Mouse (Mus musculus): ENCODE measurements at regions not wholly inside any gene's neighbourhood (a gene's known extent, or its start where the extent isn't known, plus 50 kb on each side); places are given as distances from the start of the nearest gene placed in this dataset.
A peak's percentile ranks its signal among the peaks of the same experiment; 100 is the strongest.

GRCm38 (mm10) chr10:96860366-96860765 lies 243.6 kb downstream of the Btg1 start:
- DNase-seq (ENCODE audit: low read depth, low spot score) = no peak

- DNase-seq (ENCODE audit: low read depth, low spot score) = no peak
Measured at GRCm38 (mm10) chr10:96863230-96863629, 246.4 kb downstream of the Btg1 start.

GRCm38 (mm10) chr10:96866468-96866867 lies 249.7 kb downstream of the Btg1 start:
- no peak for DNase-seq (ENCODE audit: low read depth, low spot score)

GRCm38 (mm10) chr10:96871559-96872160 lies 254.9 kb downstream of the Btg1 start:
- no peak for DNase-seq (ENCODE audit: low read depth, low spot score)

GRCm38 (mm10) chr10:96874646-96875045 lies 257.8 kb downstream of the Btg1 start:
- DNase-seq (ENCODE audit: low read depth, low spot score) = no peak

- DNase-seq (ENCODE audit: low read depth, low spot score) = no peak
Measured at GRCm38 (mm10) chr10:96875676-96876075, 258.9 kb downstream of the Btg1 start.

GRCm38 (mm10) chr10:96879425-96879824 lies 262.6 kb downstream of the Btg1 start:
- no peak for DNase-seq (ENCODE audit: low read depth, low spot score)

GRCm38 (mm10) chr10:96880771-96881170 lies 264.0 kb downstream of the Btg1 start:
- DNase-seq (ENCODE audit: low read depth, low spot score) = no peak

GRCm38 (mm10) chr10:96881212-96881611 lies 264.4 kb downstream of the Btg1 start:
- no peak for DNase-seq (ENCODE audit: low read depth, low spot score)

GRCm38 (mm10) chr10:96881660-96882059 lies 264.9 kb downstream of the Btg1 start:
- DNase-seq (ENCODE audit: low read depth, low spot score) = no peak

- no peak for DNase-seq (ENCODE audit: low read depth, low spot score)
Measured at GRCm38 (mm10) chr10:96901150-96901549, 284.3 kb downstream of the Btg1 start.

GRCm38 (mm10) chr10:96905098-96905809 lies 288.4 kb downstream of the Btg1 start:
- DNase-seq (ENCODE audit: low read depth, low spot score) = no peak

- no peak for DNase-seq (ENCODE audit: low read depth, low spot score)
Measured at GRCm38 (mm10) chr10:96909661-96910315, 293.0 kb downstream of the Btg1 start.

- no peak for DNase-seq (ENCODE audit: low read depth, low spot score)
Measured at GRCm38 (mm10) chr10:96921181-96921580, 304.4 kb downstream of the Btg1 start.

- DNase-seq (ENCODE audit: low read depth, low spot score) = no peak
Measured at GRCm38 (mm10) chr10:96924266-96924672, 307.5 kb downstream of the Btg1 start.

- no peak for DNase-seq (ENCODE audit: low read depth, low spot score)
Measured at GRCm38 (mm10) chr10:96924722-96925121, 307.9 kb downstream of the Btg1 start.

- DNase-seq (ENCODE audit: low read depth, low spot score) = no peak
Measured at GRCm38 (mm10) chr10:96925771-96926170, 309.0 kb downstream of the Btg1 start.

GRCm38 (mm10) chr10:96934661-96935060 lies 317.9 kb downstream of the Btg1 start:
- peak; percentile 14 for DNase-seq (ENCODE audit: low read depth, low spot score)

GRCm38 (mm10) chr10:96940887-96941518 lies 324.2 kb downstream of the Btg1 start:
- DNase-seq (ENCODE audit: low read depth, low spot score) = no peak

GRCm38 (mm10) chr10:96944229-96944628 lies 327.4 kb downstream of the Btg1 start:
- no peak for DNase-seq (ENCODE audit: low read depth, low spot score)

GRCm38 (mm10) chr10:96947971-96948370 lies 331.2 kb downstream of the Btg1 start:
- DNase-seq (ENCODE audit: low read depth, low spot score) = no peak

- no peak for DNase-seq (ENCODE audit: low read depth, low spot score)
Measured at GRCm38 (mm10) chr10:96948871-96949270, 332.1 kb downstream of the Btg1 start.

All from ES-CJ7 (cell line).